Mouse (Mus musculus) urinary bladder, postnatal 36 days (tissue): ENCODE measurements around the gene Hvcn1.

ENCODE experiments used
- DNase-seq, 2 experiments: peaks; one replicate each; pipeline ENCODE4 v3.0.0; 2022; ENCODE audit warnings: low spot score in 2 of 2, mixed read lengths in 1 of 2

Hvcn1 gene

DNA sequence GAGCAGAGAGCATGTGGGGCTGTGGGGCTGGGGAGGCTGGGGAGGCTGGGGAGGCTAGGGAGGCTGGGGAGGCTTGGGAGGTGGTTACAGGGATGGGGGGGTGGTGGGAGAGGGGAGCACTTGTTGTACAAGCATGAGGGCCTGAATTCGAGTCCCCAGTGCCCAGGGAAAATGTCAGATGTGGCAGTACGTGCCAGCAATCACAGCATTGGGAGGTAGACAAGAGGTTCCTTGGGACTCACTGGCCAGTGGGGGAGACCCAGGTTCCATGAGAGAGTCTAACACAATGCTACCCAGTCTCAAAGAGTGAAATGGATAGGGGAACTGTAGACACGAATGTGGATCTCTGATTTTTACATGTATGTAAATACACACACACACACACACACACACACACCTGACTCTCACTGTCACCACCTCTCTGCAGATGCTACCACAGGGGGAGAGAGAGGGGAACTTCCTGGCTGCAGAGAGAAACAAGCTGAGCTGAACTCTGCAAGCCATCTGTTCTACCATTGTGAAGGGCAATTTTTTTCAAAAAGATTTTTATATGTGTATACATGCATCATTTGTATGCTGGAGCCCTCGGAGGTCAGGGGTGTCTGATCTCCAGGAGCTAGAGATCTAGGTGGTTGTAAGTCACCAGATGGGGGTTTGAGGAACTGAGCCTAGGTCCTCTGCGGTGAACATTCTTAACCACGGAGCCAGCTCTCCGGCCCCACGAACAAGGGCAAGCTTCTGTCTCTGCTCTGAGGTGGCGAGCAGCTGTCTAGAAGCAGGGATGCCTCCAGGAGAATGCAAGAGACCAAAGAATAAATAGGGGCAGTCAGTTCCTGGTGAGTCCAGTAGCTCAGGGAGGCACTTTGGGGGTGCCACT, 28.0 kb downstream of the Hvcn1 start:
- DNase-seq = no peak

DNA sequence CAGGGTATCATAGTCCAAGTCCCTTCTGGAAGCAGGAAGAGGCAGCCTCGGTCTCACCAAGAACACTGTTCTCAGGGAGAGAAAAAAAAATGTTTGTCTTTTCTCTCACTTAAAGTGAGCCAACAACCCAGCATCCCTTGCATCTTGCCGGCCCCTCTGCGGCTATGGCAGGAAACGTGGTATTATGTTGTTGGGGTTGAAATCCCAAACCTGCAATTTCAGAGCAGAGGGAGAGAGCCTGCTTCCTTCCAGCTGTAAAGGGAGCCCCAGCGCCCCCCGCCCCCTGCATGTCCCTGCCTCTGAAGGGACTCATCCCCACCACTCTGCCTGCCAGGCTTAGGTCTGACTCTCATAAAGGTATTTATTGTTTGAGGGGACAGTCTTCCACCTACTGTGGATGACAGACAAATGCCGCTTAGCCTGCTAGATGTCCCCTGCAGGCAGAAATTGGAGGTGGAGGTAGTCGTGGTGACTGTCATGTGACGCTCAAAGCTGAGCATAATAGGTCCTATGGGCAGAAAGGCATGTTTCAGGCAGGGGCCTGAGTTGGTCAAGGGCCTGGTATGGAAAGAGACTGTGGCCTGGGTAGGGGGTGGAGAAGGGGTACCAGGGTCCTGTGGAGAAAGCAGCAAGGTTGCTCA, 28.7 kb downstream of the Hvcn1 start:
- DNase-seq = no peak

DNA sequence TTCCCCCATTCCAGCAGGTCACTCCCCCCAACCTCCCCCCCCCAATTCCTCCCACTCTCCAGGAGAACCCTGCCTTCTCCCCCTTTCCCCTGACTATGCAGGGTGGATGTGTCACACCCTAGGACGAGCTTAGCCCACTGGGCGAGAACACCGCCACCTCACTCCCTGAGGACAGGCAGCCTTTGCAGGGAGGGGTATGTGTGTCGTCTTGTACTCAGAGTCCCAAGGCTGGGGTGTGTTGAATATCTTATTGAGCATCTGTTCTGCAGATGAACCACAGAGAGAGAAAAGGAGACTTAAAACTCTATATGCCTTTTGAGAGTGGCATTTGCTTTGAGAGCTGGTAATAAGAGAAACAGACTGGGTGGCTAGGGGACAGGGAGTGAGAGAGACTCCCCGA, 30.6 kb downstream of the Hvcn1 start:
- no peak for DNase-seq

DNA sequence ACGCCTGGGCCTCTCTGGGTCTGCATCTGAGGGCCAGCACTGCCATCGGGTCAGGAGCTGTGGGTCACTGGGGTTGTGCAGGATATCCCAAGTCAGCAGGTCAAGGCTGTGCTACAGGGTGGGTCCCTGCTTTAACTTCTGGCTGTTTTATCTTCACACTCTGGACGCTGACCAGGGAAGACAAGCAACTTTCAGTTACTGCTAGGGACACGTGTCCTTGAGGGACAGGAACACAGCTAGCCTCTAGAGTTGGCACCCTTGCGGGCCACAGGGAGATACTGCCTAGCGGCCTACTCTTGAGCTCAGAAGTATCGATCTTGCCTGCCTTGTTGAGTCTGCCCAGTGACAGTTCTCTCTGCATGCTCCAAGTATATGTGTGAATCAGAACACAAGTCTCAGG, 33.0 kb downstream of the Hvcn1 start:
- no peak for DNase-seq

DNA sequence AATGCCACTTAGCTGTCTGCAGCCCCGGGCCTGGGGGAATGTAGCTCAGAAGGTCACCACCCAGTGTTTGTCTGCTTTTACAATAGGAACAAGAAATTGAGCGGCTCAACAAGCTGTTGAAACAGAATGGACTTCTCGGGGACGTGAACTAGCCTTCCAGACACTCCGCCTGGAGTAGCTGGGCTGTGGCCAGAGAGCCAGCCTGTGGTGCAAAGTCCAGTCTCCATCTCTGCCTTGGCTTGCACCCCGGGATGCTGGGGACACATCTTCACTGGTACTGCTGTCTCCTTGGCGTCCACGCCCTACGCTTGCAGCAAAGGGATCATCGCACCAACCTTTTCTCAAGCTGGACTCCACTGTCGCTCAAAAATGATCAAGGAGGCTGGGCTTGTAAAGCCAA, 33.9 kb downstream of the Hvcn1 start:
- DNase-seq = no peak

DNA sequence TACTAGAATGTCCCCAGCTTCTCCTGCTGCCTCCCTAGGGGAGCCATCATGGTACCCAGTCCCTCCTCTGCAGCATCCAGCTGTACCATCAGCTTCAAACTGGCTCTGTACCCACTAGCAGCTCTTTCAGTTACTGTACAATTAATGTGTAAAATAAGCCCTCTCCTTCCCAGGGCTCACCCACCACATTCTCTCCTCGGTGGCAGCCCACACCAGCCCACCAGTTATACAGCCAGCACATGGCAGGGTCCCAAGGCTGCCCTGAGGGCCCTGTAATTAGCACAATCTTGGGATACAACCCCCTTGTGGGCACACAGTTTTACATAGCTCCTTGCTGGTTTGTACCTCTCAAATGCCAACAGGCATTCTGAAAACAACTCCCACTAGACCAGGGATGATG, 34.4 kb downstream of the Hvcn1 start:
- DNase-seq = no peak

DNA sequence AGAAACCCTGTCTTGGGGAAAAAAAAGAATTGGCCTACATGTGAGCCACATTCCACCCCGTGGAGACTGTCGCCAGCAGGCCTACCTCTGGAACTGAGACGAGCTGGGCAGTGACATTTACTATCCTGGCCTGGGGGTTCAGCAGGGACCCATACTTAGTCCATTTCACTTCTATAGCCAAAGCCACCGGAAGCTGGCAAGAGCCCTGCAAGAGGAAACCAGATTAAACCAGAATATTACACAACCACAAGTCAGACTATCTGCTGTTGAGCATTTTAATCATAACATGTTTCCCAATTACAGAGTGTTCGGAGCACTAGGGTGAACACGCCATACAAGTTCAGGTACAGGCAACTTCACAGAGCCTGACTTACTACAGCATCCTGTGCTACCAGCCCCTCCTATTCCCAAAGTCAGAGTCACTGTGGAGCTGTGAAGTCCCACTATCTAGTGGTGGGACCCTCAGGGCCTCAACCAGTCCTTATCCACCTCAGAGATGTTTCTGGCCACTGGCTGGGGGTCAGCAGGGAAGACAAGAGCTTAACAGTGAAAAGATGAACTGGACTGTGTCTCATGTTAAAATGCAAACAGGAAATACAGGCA, 36.0 kb downstream of the Hvcn1 start:
- no peak for DNase-seq

DNA sequence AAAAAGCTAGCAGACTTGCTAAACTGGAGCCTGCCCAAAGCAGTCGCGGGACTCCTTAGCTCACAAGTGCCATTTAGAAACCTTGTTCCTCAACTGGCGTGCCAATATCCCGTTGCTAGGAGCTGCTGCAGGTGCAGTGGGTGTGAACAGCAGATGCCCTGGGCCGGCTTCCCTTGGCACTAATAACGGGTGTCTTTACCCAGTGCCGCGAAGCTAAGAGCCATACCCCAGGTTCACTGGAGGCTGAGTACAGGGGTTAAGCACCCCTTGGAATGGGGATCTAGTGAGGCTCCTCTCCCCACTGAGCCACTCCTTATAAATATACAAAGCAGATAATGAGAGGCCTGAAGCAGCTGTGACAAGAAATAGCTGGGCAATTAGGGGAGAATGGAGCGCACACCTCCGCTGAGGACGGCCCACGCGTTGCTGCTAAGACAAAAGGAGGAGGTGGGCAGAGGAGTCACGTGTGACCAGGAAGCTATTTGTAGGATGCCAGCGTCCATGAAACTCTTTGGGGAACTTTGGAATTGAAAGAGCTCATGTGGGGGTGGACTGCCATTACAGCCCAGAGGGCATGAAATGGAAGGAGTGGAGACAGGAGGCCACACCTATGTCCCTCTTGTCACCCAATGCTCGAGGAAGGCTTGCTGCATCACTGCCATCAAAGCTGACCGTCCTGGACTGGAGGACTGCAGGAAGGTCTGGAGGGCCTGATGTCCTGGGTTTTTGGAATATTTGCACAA, 37.3 kb downstream of the Hvcn1 start:
- DNase-seq = no peak

DNA sequence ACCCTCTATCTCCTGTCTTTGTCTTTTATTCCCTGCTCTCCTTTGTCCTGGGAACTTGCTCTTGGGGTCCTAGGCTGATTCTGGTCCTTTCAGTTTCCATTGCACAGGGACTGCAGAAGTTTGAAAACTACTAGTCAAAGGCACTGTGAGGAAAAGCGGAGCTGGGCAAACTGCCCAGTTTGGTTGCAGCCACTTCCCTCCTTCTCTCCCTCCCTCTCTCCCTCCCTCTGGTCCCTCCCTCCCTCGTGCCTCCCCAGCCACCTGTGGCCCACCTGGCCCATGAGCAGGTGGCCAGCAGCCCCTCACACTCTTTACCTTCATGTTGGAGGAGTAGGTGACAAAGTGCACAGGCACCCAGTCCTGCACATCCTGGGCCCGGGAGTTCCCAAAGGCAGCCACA, 38.6 kb downstream of the Hvcn1 start:
- DNase-seq = no peak

DNA sequence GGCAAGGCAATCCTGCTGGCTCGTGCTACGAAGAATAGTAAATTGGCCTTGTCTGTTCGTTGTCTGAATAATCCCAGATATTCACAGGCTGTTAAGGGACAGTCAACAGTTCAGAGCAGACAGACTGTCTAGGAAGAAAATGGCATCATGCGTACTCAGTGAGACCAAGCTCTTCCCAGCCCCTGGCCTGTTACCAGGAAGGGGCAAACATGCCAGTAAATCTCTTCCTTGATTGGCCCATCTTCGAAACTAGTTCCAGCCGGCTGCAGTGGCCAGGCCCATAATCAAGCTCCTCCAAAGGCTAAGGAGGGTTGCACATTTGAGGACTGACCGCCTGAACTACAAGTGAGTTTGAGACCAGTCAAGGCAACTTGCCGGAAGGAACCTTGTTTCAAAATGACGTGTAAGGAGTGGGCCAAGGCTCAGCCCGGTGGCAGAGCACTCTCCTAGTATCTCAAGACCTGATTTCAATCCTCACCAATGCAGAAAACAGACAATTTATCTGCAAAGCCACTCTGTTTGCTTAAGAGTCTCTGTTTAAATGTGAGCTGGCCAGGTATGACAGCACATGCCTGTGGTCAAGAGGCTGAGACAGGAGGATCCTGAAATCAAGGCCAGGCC, 40.1 kb downstream of the Hvcn1 start:
- DNase-seq = no peak

DNA sequence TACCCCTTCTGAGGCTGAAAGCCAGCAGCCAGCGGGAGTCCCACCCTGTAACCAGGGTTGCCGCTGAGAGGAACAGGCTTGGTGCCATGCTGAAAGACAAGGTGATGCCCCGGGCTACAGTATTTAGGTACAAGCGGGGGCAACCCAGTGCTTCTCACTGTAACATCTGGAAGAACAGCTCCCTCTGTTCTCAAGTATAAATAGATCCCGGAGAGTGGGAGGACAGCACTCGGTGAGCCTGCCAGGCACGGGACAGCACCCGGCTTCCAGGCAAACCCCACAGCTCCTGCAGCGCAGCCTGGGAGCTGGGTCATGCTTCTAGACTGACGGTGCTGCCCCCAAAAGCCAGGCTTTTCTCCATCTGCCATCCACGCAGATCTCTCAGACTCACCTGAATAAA, 40.9 kb downstream of the Hvcn1 start:
- DNase-seq = no peak

DNA sequence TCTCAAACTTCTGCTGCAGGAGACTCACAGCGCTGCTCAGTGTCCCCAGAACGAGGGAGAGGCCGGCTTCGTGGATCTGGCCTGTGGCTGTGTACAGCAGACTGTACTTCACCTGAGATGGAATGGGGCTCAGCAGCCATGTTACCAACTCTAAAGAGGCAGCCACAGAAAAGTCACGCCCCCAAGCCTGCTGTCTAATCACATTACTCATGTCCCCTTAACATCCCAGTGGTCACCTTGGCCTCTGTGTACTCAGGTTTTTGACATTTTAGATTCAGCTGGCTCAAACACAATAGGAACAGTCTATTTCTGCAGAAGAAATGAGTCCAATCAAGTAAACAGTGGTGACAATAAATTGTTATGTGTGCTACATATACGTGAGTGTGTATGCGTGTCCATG, 41.3 kb downstream of the Hvcn1 start:
- DNase-seq = no peak

DNA sequence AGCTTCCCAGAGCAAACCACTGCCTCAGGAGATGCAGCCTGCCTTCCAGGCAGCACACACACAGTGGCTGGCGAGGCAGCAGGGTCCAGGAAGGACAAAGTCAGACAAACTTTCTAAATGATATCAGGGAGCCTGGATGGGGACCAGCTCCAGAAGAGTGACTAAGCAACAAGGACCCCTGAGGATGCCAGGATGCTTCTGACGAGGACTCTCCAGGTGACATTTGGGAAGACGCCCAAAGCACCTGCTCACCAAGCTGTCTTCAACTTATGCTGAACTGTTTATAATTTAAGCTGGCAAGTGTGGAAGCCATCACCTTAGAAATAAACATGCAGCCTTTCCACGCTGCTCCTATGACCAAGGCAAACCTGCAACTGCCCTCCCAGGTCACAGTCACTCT, 42.7 kb downstream of the Hvcn1 start:
- DNase-seq = no peak

DNA sequence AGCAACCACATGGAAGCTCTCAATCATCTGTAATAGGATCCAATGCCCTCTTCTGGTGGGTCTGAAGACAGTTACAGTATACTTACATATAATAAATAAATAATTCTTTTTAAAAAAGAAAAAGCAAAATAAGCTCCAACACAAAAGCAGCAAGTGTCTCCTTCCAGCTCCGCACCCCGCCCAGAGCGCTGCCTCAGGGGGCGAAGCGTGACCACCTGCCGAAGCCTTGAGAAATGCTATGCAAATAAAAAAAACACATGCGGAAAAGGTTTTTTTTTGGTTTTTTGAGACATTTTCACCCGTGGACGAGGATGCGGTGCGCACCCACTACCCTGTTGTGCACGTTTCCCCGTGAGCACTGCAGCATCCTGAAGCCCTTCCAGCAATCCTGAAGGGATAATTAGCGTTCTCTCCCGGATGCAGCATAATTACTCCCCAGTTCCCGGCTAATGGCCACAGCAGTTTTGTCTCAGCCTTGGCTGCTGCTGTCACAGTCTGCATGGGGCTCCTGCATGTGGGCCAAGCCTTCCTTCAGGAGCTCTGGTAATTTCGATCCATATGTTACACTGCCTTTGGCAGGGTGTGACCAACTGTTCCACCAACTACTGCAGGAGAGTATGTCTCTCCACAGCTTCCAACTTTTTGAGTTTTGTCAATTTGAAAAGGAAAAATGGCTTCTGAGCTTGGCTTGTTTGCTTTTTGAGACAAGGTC, 45.4 kb downstream of the Hvcn1 start:
- DNase-seq = no peak

DNA sequence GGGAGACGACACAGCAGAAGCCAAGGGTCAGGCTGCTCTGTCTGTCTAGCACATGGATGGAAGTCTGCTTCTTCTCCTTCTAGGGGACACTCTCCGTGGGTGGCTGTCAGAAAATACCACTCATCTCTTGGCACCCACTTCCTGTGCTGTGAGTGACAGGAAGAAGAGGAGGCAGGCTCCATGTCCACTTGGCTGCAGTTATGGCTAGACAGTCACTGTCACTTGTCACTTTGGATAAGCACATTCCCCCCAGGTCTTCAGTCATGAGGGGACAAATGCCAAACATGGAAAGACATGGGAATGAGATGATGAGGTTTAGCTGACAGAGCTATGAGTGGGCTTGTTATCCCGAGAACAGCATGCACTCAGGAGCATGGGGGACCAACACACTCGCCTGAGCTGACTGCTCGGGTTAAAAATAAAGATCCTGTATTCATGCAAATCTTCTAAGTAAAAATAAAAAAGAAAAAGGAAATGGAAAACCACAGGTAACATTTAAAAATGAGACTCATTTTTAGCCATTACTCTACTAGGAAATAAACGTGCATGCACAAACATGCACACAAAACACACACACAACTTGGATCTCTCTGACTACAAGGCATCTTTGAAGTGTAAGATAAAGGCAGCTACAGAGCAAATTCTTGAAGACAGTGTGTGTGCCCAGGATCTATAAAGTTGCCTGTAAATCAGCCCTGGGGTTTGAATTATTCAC, 51.6 kb downstream of the Hvcn1 start:
- DNase-seq = no peak

DNA sequence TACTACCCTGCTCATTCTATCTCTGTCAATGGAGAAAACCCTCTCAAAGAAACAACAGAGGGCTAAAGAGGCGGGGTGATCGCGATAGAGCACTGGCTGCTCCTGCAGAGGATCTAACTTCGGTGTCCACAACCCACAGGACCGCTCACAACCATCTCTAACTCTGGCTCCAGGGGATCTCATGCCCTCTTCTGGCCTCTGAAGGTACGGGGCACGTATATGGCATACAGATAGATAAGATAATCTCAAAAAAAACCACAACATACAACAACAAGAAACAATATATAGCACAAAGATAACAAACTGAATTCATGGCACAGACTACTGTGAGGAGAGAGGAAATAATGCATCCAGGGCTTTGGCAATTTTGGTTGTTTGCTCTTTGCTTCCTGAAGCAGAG, 55.5 kb downstream of the Hvcn1 start:
- DNase-seq = no peak

DNA sequence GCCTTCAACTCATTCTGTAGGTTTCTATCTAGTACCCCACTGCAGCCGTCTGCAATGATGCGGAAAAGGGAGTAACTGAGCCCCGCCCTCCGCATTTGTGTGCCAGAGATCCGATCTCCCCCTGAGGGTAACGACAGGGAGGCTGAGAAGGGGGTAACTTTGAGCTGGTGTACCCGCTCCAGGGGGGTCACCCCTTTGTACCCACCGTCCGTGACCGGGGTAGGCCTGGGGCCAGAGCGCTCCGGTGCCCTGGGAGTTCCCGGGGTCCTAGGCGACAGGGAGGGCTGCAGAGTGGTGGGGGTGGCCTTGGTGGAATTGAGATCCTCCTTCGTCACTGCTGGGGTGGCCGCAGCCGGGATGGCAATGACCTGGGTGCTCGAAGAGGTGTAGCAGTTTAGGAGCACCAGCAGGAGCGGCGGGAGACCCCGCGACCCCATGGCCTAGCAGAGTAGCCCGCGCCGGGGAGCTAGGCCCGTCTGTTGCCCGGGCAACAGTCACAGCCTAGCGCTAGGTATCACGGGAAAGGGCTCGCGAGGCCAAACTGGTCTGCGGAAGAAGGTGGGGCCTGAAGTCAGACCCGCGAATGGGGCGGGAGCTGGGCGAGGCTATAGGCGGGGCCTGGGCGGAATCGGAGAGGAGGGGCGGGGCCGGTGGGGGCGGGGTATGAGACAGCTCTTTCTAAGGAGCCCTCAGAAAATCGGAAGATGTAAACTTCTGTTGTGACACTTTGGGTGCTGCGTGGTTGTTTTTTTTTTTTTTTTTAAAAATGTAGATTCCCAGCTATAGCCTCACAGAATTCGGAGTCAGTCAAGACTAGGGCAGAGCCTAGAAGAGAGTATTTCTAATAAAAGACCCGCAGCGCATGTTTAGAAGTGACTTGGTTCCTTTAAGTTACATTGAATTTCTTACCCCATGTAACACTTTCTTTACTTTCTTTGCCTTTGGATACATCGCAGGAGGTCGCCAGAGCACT, 57.6 kb downstream of the Hvcn1 start, which contains the start of gene Tctn1:
Tctn1 (minus strand) TSS at position 528 of the 973 bp plus-strand sequence.
- peak; percentile 65 to 88 for DNase-seq

DNA sequence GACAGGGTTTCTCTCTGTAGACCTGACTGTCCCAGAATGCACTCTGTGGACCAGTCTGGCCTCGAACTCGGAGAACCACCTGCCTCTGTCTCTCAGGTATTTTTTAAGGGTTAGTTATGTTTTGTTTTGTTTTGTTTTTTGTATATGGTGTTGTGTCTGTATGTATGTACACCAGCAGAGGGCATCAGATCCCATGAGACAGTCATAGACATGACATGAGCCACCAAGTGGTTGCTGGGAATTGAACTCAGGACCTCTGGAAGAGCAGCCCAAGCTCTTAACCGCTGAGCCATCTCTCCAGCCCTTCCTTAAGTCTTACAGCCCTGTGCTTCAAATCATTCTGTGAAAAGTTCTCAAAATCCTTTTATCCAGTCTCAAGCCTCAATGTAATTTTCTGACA, 58.6 kb downstream of the Hvcn1 start:
- no peak for DNase-seq

DNA sequence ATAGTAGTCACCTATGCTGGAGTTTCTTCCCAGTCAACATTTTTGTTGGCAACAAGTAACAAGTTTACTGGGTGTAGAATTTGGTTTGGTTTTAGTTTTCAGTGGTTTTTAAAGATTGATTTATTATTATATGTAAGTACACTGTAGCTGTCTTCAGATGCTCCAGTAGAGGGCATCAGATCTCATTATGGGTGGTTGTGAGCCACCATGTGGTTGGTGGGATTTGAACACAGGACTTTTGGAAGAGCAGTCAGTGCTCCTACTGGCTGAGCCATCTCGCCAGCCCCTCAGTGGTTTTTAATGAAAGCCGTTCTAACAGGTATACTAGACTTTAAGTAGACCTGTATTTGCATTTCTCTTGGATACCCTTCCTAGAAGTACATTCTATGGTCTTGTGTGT, 59.3 kb downstream of the Hvcn1 start:
- no peak for DNase-seq
